Mouse (Mus musculus) cerebellum, adult 2 months (tissue): ENCODE measurements at regions not wholly inside any gene's neighbourhood (a gene's known extent, or its start where the extent isn't known, plus 50 kb on each side); places are given as distances from the start of the nearest gene placed in this dataset.
"Not testable (repeated sequence)": the region's sequence is repeated elsewhere in the genome, so short reads cannot be mapped to it uniquely, and the experiment has no call there.

Experiments used
- DNase-seq, 2 experiments: peaks; one replicate each; pipeline ENCODE4 v3.0.0; 2021
- H3K27ac ChIP-seq: fragments of 200-500 bp; 2 replicates; pipeline ENCODE4 v1.5.1; 2012; ENCODE audit warnings: low read length, control low read depth, inconsistent platforms; ENCODE audit not compliant: insufficient read depth
- H3K27me3 ChIP-seq: fragments of 200-500 bp; 2 replicates; pipeline ENCODE4 v1.6.1; 2012; ENCODE audit warnings: inconsistent platforms, mild to moderate bottlenecking, low read length, moderate library complexity; ENCODE audit not compliant: control insufficient read depth, insufficient read depth
- H3K4me1 ChIP-seq: fragments of 200-500 bp; 2 replicates; pipeline ENCODE4 v1.6.1; 2011; ENCODE audit warnings: low read length; ENCODE audit not compliant: control insufficient read depth, insufficient read depth
- H3K4me3 ChIP-seq: fragments of 200-500 bp; replicated peaks from 2 replicates; pipeline ENCODE3; 2011; ENCODE audit warnings: mild to moderate bottlenecking, low read depth, low read length, control low read depth; ENCODE audit not compliant: insufficient read depth
- CTCF ChIP-seq: fragments of 200-500 bp; IDR thresholded peaks from 2 replicates; pipeline ENCODE4 v1.5.1; 2011; ENCODE audit warnings: low read depth, mild to moderate bottlenecking, control low read depth, low read length, moderate library complexity, borderline replicate concordance; ENCODE audit not compliant: insufficient read depth
- POLR2A ChIP-seq: fragments of 200-500 bp; IDR thresholded peaks from 2 replicates; pipeline ENCODE4 v1.6.1; 2011; ENCODE audit warnings: low read length, control low read depth, borderline replicate concordance; ENCODE audit not compliant: insufficient read depth
- WGBS: fragments of 180-500 bp; shearing (Covaris S2); methylation state at CpG from one replicate; pipeline ENCODE4 v1.1.7; 2018; 5-methylcytosine and 5-hydroxymethylcytosine counted together

DNA sequence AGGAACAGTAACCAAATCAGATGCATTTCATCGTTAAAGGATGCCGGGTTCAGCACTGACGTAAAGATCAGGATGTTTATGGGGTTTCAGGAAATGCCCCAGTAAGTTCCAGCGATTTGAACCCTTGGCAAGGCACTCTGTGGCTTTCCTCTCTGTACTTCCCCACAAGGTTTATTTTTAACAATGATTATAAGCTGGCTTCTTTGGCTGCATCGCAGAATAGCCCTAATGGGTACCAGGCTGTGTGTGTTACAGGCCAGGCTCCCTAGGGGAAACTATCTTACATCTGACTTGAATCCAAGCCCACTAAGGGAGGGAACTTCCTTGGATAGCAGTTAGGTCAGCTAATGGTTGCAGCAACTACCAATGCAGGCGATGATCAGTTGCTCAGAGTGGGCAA lies 1836.7 kb downstream of the 9330182O14Rik start:
- H3K27ac ChIP-seq, result no peak overlapping the region
- H3K4me1 ChIP-seq, result peaks cover 8% of the 10 kb centered on the region; the same call in 1 of the 2 replicates
- H3K4me3 ChIP-seq, result no peak overlapping the region
- no peak for DNase-seq
- TF ChIP-seq POLR2A, result no peak
- TF ChIP-seq CTCF, result no peak
- H3K27me3 ChIP-seq, result no peaks in the 10 kb centered on the region
- 64% methylated on average over 6 of the region's 6 CpGs for WGBS

DNA sequence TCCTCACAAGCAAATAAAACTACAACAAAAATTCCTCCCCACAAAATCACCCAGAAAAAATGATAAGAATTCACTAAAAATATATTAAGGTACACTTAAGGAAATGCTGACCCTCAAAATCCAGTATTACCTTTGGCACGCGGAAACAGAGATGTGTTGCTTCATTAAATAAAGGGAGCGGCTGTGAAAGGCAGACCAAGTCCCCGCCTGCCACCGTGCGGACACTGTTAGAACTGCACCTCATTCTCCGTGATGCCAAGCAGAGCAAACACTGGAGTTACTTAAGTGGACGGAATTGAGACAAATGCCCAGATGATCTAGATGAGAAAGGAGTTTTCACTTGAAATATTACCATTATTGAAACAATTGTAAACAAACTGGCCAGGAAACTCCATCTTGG lies 1839.1 kb downstream of the 9330182O14Rik start:
- TF ChIP-seq POLR2A, result no peak
- peak; percentile 95 for TF ChIP-seq CTCF
- Histone ChIP-seq H3K27me3 (no peaks in the 10 kb centered on the region), H3K4me3 (no peak overlapping the region), H3K4me1 (peaks cover 13% of the 10 kb centered on the region; the same call in 1 of the 2 replicates), H3K27ac (no peak overlapping the region)
- DNase-seq, result peak; percentile 81 to 92
- 7% methylated on average over 8 of the region's 8 CpGs for WGBS

DNA sequence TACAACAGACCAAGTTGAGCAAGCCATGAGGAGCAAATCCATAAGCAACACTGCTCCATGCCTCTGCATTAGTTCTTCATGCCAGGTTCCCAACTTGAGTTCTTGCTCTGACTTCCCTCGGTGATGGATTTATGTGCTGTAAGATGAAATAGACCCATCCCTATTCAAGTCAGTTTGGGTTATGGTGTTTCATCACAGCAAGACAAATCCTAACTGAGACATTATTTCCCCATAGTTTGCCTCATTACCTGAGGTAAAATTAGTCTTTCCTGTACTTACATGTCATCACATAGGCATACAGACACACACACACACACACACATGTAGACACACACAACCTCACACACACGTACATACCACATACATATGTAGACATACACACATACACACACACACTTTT lies 1843.0 kb downstream of the 9330182O14Rik start:
- no peak overlapping the region for H3K27ac ChIP-seq
- no peak for TF ChIP-seq POLR2A
- TF ChIP-seq CTCF, result no peak
- H3K4me1 ChIP-seq, result peaks cover 5% of the 10 kb centered on the region; the same call in 1 of the 2 replicates
- 96% methylated on average over 2 of the region's 2 CpGs for WGBS
- H3K27me3 ChIP-seq, result no peaks in the 10 kb centered on the region
- DNase-seq, result no peak
- H3K4me3 ChIP-seq, result no peak overlapping the region

DNA sequence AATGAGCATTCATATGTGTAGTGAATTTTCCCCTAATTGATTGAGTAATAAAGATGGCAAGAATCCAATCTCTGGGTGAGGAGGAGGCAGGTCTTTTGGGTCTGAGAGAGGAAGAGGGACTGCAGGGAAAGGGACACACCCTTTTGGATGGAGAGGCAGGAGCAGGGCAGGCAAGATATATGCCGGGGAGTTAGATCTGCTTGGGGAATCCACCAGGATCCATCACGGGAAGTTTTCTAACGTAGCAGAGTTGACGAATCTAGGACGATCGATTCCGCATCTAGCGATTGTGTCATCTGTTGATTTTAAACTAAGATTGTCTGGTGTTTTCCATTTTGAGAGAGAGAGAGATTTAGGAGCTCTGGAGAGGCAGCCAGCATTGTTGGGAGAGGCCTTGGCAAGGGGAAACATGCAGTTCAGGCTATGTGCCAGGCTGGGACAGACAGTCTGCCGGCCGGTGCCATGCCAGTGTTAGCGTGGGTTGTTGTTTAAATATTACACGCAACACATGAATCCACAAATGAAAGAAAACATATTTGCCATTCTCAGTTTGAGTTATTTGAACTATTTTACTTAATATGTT lies 1843.6 kb downstream of the 9330182O14Rik start:
- no peak overlapping the region for H3K27ac ChIP-seq
- 8% methylated on average over 12 of the region's 12 CpGs for WGBS
- DNase-seq, result peak; percentile 63 to 75
- no peak overlapping the region for H3K4me3 ChIP-seq
- TF ChIP-seq POLR2A (no peak), CTCF (no peak)
- no peaks in the 10 kb centered on the region for H3K27me3 ChIP-seq
- peaks cover 5% of the 10 kb centered on the region; the same call in 1 of the 2 replicates for H3K4me1 ChIP-seq

DNA sequence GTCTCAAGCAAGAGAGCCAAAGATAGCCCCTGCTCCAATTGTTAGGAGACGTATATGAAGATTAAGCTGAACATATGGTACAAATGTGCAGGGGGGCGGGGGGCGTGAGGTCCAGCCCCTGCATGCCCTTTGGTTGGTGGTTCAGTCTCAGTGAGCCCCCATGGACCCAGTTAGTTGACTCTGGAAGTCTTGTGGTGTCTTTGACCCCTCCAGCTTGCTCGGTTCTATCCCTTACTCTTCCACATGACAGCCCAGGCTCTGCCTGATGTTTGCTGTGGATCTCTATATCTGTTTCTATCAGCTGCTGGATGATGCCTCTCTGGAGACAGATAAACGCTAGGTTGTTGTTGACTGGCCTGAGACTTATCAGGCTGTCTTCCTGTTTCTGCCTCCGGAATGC lies 1849.1 kb downstream of the 9330182O14Rik start:
- WGBS, result 91% methylated on average over 6 of the region's 6 CpGs
- Histone ChIP-seq H3K27ac (no peak overlapping the region), H3K4me3 (no peak overlapping the region), H3K27me3 (no peaks in the 10 kb centered on the region), H3K4me1 (peaks cover under 1% of the 10 kb centered on the region; the same call in 1 of the 2 replicates)
- no peak for DNase-seq
- no peak for TF ChIP-seq CTCF
- TF ChIP-seq POLR2A, result no peak

DNA sequence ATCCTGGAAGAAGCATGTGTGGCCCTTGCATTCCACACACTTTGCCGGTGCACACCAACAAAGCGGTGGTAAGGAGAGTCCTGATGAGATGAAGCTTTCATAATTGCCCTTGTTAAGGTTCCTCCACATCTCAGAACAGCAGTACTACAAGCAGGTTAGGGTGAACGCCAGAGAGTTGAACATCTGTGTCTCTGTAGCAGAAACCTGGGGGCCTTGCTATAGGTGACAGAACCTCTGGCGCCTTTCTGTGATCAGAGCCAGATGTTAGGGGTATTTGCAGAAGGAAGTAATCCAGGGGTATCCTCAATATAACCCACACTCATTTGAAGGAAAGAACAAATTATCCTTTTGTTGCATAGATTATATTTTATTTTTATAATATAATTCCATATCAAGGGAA lies 1850.1 kb downstream of the 9330182O14Rik start:
- no peak for DNase-seq
- no peak overlapping the region for H3K4me3 ChIP-seq
- TF ChIP-seq CTCF (no peak), POLR2A (no peak)
- H3K27me3 ChIP-seq, result no peaks in the 10 kb centered on the region
- H3K4me1 ChIP-seq, result no peaks in the 10 kb centered on the region
- WGBS, result 92% methylated on average over 4 of the region's 4 CpGs
- no peak overlapping the region for H3K27ac ChIP-seq

DNA sequence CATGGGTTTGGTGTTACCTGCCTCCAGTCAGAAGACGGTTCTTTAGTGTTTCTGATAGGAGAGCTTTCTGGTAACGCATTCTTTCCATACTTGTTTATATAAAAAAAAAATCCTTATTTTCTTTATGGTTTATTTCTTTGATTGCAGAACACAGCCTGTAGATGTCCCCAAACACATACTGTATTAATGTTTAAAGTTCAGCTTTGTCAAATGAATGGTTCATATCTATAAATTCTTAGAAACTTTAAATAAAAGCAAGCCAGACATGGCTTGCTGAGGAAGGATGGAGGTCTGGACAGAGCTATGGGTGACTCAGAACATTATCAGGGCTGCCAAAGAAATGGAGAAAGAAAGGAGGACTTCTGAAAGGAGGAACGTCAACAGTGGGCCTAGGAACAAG lies 1852.1 kb downstream of the 9330182O14Rik start:
- TF ChIP-seq POLR2A (no peak), CTCF (no peak)
- WGBS, result 90% methylated on average over 3 of the region's 3 CpGs
- Histone ChIP-seq H3K4me1 (no peaks in the 10 kb centered on the region), H3K4me3 (no peak overlapping the region), H3K27me3 (no peaks in the 10 kb centered on the region), H3K27ac (no peak overlapping the region)
- DNase-seq, result no peak

DNA sequence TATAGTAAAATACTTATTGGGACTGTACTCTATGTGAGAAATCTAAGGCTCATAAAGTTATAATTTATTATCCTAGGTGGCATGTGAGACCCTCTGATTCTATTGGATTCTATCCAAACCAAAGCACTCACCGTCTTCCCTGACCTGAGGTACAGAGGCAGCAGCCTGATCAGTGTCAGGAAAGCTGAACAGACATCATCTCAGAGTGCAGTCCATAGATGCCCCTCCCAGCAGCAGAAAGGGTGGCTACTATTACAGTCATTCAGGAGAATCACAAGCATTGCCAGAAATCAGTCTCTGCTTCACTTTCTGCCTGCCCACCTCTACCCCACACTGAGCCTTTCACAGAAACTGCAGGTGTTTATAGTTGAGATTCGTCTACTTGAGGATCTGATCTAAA lies 1854.9 kb downstream of the 9330182O14Rik start:
- 45% methylated on average over 2 of the region's 2 CpGs for WGBS
- TF ChIP-seq CTCF (no peak), POLR2A (no peak)
- Histone ChIP-seq H3K4me1 (no peaks in the 10 kb centered on the region), H3K27ac (no peak overlapping the region), H3K27me3 (no peaks in the 10 kb centered on the region), H3K4me3 (no peak overlapping the region)
- DNase-seq, result no peak

DNA sequence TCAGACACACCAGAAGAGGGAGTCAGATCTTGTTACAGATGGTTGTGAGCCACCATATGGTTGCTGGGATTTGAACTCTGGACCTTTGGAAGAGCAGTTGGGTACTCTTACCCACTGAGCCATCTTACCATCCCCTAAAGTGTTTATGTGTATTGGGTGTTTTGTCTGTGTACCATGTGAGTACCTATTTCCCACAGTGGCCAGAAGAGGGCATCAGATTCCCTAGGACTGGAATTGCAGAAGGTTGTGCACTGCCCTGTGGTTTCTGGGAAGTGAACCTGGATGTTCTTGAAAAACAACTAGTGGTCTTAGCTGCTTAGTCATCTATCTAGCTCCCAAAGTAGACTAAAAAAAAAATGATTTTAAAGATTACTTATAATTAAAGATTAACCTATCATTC lies 1857.7 kb downstream of the 9330182O14Rik start:
- H3K27me3 ChIP-seq, result no peaks in the 10 kb centered on the region
- DNase-seq, result no peak
- H3K4me3 ChIP-seq, result no peak overlapping the region
- no peak for TF ChIP-seq CTCF
- no peak for TF ChIP-seq POLR2A
- H3K4me1 ChIP-seq, result no peaks in the 10 kb centered on the region
- no peak overlapping the region for H3K27ac ChIP-seq

DNA sequence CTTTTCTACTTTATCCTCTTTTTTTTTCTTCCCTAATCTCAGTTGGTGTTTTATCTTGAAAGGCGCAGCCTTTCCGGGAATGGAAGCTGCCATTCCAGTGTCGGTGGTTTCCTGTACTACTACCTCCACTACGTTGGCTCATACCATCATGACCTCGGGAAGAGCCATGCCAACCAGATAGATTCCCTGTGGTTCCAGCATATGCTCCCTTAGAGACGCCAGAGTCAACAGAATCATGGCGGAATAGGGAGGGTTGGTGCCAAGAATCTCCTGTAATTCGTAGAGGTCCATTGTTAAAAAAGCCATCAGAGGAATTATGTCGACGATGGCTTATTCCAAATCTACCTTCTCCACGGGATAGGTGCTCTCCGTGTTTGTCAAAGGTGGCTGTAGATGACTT lies 1898.1 kb downstream of the 9330182O14Rik start:
- peak overlapping the region; percentile 38; the same call in 1 of the 2 replicates for H3K27ac ChIP-seq
- H3K4me3 ChIP-seq, H3K27me3 ChIP-seq, H3K4me1 ChIP-seq: not testable (repeated sequence)
- peak; percentile 68 to 84 for DNase-seq
- 21% methylated on average over 12 of the region's 12 CpGs for WGBS
